Mouse (Mus musculus) forebrain, embryonic 11.5 days (tissue): ENCODE results near the gene Cotl1. TPM values are rescaled to one million over a fixed set of nuclear protein-coding genes. Genes with fewer than 3 reads are reported as not detected.
"Not testable (repeated sequence)": the region's sequence is repeated elsewhere in the genome, so short reads cannot be mapped to it uniquely, and the experiment has no call there.

Source experiments
- ATAC-seq: fragments of 200-750 bp; cut with Nextera tagmentation; replicated peaks from 2 replicates; pipeline ENCODE4 v1.8.0; 2017; ENCODE audit warnings: moderate TSS enrichment; ENCODE audit not compliant: low FRiP score
- DNase-seq: peaks from one replicate; pipeline ENCODE4 v3.0.0-alpha.2; 2017; ENCODE audit warnings: low spot score
- H3K27ac ChIP-seq: fragments of 300-500 bp; sonication (generic); 2 replicates; pipeline ENCODE4 v1.5.1; 2014; ENCODE audit warnings: low read depth, low read length
- H3K27me3 ChIP-seq: fragments of 300-500 bp; sonication (generic); 2 replicates; pipeline ENCODE4 v1.6.1; 2014; ENCODE audit warnings: mild to moderate bottlenecking, low read length, mixed read lengths; ENCODE audit not compliant: control insufficient read depth, insufficient read depth
- H3K36me3 ChIP-seq: fragments of 300-500 bp; sonication (generic); 2 replicates; pipeline ENCODE4 v1.6.1; 2014; ENCODE audit warnings: mild to moderate bottlenecking, low read length, moderate library complexity, mixed read lengths; ENCODE audit not compliant: control insufficient read depth, insufficient read depth
- H3K4me1 ChIP-seq: fragments of 300-500 bp; sonication (generic); replicated peaks from 2 replicates; pipeline ENCODE4 v1.6.1; 2014; ENCODE audit warnings: low read length, mixed read lengths; ENCODE audit not compliant: control insufficient read depth, insufficient read depth
- H3K4me2 ChIP-seq: fragments of 300-500 bp; sonication (generic); 2 replicates; pipeline ENCODE4 v1.6.1; 2014; ENCODE audit warnings: low read depth, mild to moderate bottlenecking, low read length, moderate library complexity, mixed read lengths; ENCODE audit not compliant: severe bottlenecking
- H3K4me3 ChIP-seq: fragments of 300-500 bp; sonication (generic); 2 replicates; pipeline ENCODE4 v1.5.1; 2014; ENCODE audit warnings: low read depth, low read length
- H3K9ac ChIP-seq: fragments of 300-500 bp; sonication (generic); 2 replicates; pipeline ENCODE4 v1.6.1; 2014; ENCODE audit warnings: low read length
- H3K9me3 ChIP-seq: fragments of 300-500 bp; sonication (generic); 2 replicates; pipeline ENCODE4 v1.6.1; 2016; ENCODE audit warnings: low read length, mixed read lengths; ENCODE audit not compliant: control insufficient read depth
- WGBS: fragments of 180-500 bp; shearing (Covaris S2); extraction: QIAGEN DNeasy Blood & Tissue Kit; methylation state at CpG from one replicate; pipeline ENCODE4 v1.1.7; 2014; 5-methylcytosine and 5-hydroxymethylcytosine counted together
- polyA plus RNA-seq: library from polyadenylated mRNA; unstranded; fragments of >200 nt; fragmentation: Nextera tagmentation; extraction: Ambion mirVana; gene quantifications from 2 replicates; pipeline ENCODE4 v1.2.1, GENCODE M21; 2014

Cotl1 gene
- polyA plus RNA-seq, 1 experiment from 2014 or later: 167 TPM

DNA sequence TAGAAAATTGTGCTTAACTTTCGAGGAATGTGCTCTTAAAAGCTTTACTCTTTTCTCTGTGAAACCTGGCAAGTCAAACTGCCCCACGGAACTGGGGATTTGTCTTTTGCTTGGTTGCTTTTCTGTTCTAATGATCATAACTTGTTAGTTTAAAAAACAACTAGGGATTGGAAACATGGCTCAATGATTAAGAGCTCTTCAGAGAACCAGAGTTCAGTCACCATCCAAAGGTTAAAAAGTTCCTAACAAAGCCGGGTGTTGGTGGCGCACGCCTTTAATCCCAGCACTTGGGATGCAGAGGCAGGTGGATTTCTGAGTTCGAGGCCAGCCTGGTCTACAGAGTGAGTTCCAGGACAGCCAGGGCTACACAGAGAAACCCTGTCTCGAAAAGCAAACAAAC lies 5.4 kb upstream of the Cotl1 start:
- H3K4me2 ChIP-seq, H3K27ac ChIP-seq, DNase-seq, H3K4me1 ChIP-seq, H3K4me3 ChIP-seq, H3K36me3 ChIP-seq, H3K9me3 ChIP-seq, H3K9ac ChIP-seq, ATAC-seq, H3K27me3 ChIP-seq: not testable (repeated sequence)
- 83% methylated on average over 7 of the region's 7 CpGs for WGBS

DNA sequence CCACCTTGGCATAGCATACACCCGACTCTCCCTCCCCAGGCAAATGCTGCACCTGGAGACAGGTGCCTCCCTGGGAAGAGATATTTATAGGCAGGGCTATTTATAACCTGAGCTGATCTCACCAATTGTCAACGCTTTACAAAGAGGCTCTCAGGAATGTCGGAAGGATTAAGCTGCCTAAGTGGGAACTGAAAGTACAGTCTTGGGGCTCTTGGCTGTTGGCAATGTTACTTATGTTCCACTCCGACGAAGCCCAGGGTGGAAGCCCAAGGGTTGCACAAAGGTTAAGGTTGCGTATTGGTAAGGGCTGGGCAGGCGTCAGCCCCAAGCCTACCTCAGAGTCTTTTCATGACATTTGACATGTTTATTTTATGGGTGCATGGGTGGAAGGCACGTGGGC lies 4.2 kb upstream of the Cotl1 start:
- no peaks in the 10 kb centered on the region; the same call in 1 of the 2 replicates for H3K27me3 ChIP-seq
- no peak for ATAC-seq
- peaks cover 7% of the 10 kb centered on the region for H3K4me1 ChIP-seq
- no peak overlapping the region for H3K9ac ChIP-seq
- H3K27ac ChIP-seq: no peak overlapping the region
- H3K4me3 ChIP-seq: no peak overlapping the region
- no peaks in the 10 kb centered on the region for H3K36me3 ChIP-seq
- H3K9me3 ChIP-seq: no peaks in the 10 kb centered on the region
- H3K4me2 ChIP-seq: no peak overlapping the region
- WGBS: 47% methylated on average over 8 of the region's 8 CpGs
- DNase-seq: no peak

DNA sequence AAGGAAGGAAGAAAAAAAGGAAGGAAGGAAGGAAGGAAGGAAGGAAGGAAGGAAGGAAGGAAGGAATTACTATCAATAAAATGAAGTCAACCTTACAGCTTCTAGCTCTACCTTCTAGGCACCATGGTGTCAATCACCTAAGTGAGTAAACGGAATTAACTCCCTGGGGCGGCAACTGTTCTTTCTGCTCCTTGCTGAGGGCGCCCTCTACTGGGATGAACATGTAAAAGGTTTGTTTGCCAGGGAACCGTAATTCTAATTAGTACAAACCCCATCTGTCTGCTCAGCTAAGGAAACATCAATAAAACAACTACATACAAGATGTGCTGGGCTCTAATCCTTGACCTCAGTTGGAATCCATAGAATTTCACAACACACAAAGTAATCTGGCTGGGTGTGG lies 3.1 kb upstream of the Cotl1 start:
- no peak overlapping the region for H3K4me3 ChIP-seq
- 1% methylated on average over 4 of the region's 4 CpGs for WGBS
- no peak for ATAC-seq

DNA sequence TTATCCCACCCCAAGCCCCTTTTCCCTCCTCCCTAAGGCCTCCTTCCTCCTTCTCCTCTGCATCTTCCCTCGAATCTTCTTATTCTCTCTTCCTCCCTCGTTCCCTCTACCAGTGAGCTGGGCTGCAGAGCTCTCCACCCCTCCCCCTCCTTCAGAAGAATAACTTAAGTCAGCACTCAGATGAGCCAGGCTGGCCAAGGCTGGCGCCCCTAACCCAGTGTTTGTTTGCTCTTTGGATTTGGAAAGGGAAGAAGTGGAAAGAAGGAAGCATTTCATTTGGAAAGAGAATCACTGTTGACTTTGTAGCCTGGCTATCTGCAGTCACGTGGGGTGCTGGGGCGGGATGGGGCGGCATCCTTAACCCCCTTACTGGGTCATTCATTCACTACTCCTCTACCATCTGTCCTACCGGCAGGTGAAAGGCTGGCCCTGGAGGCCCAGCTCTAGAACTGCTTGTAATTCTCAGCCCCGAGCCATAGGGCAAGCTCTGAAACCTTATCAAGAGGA lies 614 bp upstream of the Cotl1 start:
- Histone ChIP-seq H3K36me3 (no peaks in the 10 kb centered on the region), H3K9ac (peak overlapping the region; percentile 61), H3K4me3 (peak overlapping the region; percentile 52), H3K27ac (no peak overlapping the region), H3K27me3 (no peaks in the 10 kb centered on the region; the same call in 1 of the 2 replicates), H3K4me1 (peaks cover 9% of the 10 kb centered on the region), H3K4me2 (peak overlapping the region; percentile 89), H3K9me3 (no peaks in the 10 kb centered on the region)
- 8% methylated on average over 8 of the region's 8 CpGs for WGBS
- ATAC-seq (no peak; the same call in 1 of the 2 replicates), DNase-seq (no peak)

More for the DNA sequence above, 3.1 kb upstream of the Cotl1 start:
- peak; percentile 80 for DNase-seq
- no peak overlapping the region for H3K4me2 ChIP-seq
- no peaks in the 10 kb centered on the region; the same call in 1 of the 2 replicates for H3K27me3 ChIP-seq
- H3K36me3 ChIP-seq: no peaks in the 10 kb centered on the region
- no peak overlapping the region for H3K9ac ChIP-seq
- no peaks in the 10 kb centered on the region for H3K9me3 ChIP-seq
- no peak overlapping the region for H3K27ac ChIP-seq
- H3K4me1 ChIP-seq: peaks cover 9% of the 10 kb centered on the region

DNA sequence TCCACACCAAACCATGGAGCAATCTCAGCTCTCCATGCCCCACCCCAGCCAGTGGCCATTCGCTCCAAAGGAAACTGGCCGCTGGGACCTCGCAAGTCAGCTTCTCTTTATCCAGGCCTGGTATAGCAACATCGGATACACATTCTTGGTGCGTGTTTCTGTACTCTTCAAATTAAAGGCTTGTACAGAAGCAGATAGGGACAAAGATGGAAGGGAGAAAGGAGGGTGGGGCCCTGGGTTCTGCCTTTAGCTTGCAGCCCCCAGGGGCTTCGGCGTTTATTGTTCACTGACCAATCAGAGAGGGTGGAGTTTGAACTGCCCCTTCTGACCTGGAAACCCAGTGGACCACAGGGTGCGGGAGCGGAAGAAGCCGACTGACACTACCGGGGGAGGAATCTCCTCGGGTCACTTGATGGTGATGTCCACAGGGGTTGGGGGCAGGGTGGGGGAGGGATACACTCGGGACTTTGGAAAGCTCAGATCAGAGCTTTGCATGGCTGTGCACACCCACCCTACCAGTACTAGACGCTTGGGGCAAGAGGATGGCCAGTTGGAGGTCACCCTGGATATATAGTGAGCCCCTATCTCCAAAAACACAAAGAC lies 824 bp downstream of the Cotl1 start:
- DNase-seq (no peak), ATAC-seq (peak; percentile 25; the same call in 1 of the 2 replicates)
- no peak overlapping the region for H3K27ac ChIP-seq
- peaks cover 9% of the 10 kb centered on the region for H3K4me1 ChIP-seq
- H3K9ac ChIP-seq: peak overlapping the region; percentile 63
- no peaks in the 10 kb centered on the region for H3K9me3 ChIP-seq
- peak overlapping the region; percentile 89 for H3K4me2 ChIP-seq
- 17% methylated on average over 14 of the region's 14 CpGs for WGBS
- H3K36me3 ChIP-seq: no peaks in the 10 kb centered on the region
- peak overlapping the region; percentile 52 for H3K4me3 ChIP-seq
- no peaks in the 10 kb centered on the region; the same call in 1 of the 2 replicates for H3K27me3 ChIP-seq

DNA sequence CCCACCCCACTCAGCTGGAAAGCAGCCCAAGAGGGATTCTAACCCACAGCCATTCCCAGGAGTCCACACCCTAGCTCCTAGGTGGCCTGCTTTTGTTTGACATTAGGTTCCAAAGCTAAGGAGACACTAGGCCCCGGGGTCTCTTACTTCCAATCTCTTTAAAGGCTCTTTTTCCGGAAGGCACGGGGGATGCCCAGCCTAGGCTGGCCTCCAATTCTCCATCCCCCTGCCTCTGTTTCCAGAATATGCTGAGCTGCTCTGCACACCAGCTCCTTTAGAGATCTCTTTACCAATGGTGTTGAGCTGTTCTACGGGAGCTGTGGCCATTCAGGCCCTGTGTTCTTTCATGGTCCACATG lies 1.4 kb downstream of the Cotl1 start:
- H3K4me3 ChIP-seq: peak overlapping the region; percentile 52
- no peaks in the 10 kb centered on the region; the same call in 1 of the 2 replicates for H3K27me3 ChIP-seq
- H3K4me1 ChIP-seq: peaks cover 9% of the 10 kb centered on the region
- DNase-seq: no peak
- no peaks in the 10 kb centered on the region for H3K9me3 ChIP-seq
- H3K9ac ChIP-seq: peak overlapping the region; percentile 63
- H3K4me2 ChIP-seq: peak overlapping the region; percentile 89
- WGBS: 61% methylated on average over 4 of the region's 4 CpGs
- no peak overlapping the region for H3K27ac ChIP-seq
- ATAC-seq: no peak
- H3K36me3 ChIP-seq: no peaks in the 10 kb centered on the region

DNA sequence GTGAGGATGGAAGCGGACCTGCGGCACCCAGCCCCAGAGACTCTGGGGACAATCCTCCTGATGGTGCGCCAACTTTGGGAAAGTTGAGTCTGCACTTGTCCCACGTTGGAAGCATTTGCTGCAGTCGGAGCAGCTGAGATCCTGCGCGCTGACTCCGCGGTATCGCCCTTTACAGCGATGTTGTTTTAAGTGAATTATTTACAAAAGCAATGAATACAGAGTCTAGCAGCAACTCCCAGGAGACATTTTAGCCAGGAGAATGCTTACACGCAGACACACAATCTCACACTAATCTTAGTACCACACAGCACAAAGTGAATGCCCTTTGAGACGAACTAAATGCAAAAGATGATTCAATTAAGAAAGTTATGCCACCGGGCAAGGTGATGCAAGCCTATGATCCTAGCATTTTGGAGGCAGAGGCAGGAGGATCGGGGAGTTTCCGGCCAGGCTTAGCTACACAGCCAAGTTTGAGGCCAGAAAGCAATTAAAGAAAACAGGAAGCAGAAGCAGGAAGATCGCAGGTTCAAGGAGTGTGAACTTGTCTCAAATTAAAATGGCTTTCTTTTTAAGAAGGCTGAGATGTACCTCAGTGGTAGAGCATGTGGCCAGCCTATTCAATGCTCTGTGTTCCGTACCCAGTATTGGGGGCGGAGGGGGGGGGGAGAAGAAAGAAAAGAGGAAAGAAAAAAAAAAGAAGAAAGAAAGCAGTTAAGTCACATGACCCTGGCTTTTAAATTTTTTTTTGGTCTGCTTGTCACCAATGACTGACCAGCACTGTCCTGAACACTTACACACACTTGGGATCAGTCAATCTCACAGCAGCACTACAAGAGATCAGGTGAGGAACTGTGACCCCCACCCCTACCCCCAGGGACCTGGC lies 2.0 kb downstream of the Cotl1 start:
- Histone ChIP-seq H3K4me1 (peaks cover 10% of the 10 kb centered on the region), H3K9ac (peak overlapping the region; percentile 63; the same call in 1 of the 2 replicates), H3K4me3 (peak overlapping the region; percentile 52), H3K27ac (no peak overlapping the region), H3K9me3 (no peaks in the 10 kb centered on the region), H3K36me3 (no peaks in the 10 kb centered on the region), H3K27me3 (no peaks in the 10 kb centered on the region; the same call in 1 of the 2 replicates), H3K4me2 (peak overlapping the region; percentile 89)
- WGBS: 76% methylated on average over 19 of the region's 19 CpGs
- no peak for DNase-seq
- ATAC-seq: no peak

DNA sequence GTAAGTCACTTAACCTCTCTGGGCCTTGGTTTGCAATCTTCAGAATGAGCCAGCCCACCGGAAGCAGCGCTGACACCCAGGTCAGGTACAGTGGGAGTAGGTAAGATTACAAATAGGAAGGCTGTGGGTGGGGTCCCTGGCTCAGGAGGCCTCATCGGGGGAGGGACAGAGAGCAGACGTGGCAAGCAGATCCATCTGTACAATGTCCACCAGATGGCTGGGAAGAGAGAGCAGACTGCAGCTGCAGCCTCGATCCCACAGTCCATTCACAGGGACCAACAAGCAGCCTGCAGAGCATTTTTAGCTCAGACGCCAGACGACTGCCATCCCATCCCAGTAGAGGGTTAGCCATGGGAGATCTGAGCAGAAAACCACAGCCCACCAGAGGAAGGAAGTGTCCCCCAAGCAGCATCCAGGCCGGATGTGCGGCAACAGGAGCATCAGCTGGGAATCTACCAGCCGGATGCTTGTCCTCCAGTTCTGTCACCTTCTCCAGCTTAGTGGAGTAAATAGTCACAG lies 2.7 kb downstream of the Cotl1 start:
- no peaks in the 10 kb centered on the region; the same call in 1 of the 2 replicates for H3K27me3 ChIP-seq
- 63% methylated on average over 10 of the region's 10 CpGs for WGBS
- H3K27ac ChIP-seq: no peak overlapping the region
- no peak overlapping the region for H3K9ac ChIP-seq
- H3K4me1 ChIP-seq: peaks cover 16% of the 10 kb centered on the region
- ATAC-seq: no peak
- no peaks in the 10 kb centered on the region for H3K36me3 ChIP-seq
- H3K9me3 ChIP-seq: no peaks in the 10 kb centered on the region
- DNase-seq: no peak
- no peak overlapping the region for H3K4me3 ChIP-seq
- peak overlapping the region; percentile 89; the same call in 1 of the 2 replicates for H3K4me2 ChIP-seq
